Mouse (Mus musculus): ENCODE data around the gene Tmem213. TPM values are rescaled to one million over a fixed set of nuclear protein-coding genes. Genes with fewer than 3 reads are reported as not detected.

Gene Tmem213
- total RNA-seq (2017) = not detected in 2 replicates

GRCm38 (mm10) chr6:38109160-38109795 lies at the start of gene Tmem213:
Gene Tmem213 (plus strand): TSS chr6:38109255.
- ATAC-seq (replicated peaks; ENCODE audit: low read depth, poor library complexity, severe bottlenecking) = no peak

GRCm38 (mm10) chr6:38064621-38065020 lies 44.4 kb upstream of the Tmem213 start:
- no peak for ATAC-seq (replicated peaks; ENCODE audit: low read depth, poor library complexity, severe bottlenecking)

GRCm38 (mm10) chr6:38065122-38065500 lies 43.9 kb upstream of the Tmem213 start:
- ATAC-seq (replicated peaks; ENCODE audit: low read depth, poor library complexity, severe bottlenecking) = 0 out of 2 replicates have a peak, but pooled peaks have one; percentile 26

- peak; percentile 67 for ATAC-seq (replicated peaks; ENCODE audit: low read depth, poor library complexity, severe bottlenecking)
Measured at GRCm38 (mm10) chr6:38065501-38066122, 43.4 kb upstream of the Tmem213 start.

- ATAC-seq (replicated peaks; ENCODE audit: low read depth, poor library complexity, severe bottlenecking) = peak; percentile 86
Measured at GRCm38 (mm10) chr6:38066215-38066614, 42.8 kb upstream of the Tmem213 start.

- ATAC-seq (replicated peaks; ENCODE audit: low read depth, poor library complexity, severe bottlenecking) = no peak
Measured at GRCm38 (mm10) chr6:38071256-38071655, 37.8 kb upstream of the Tmem213 start.

- ATAC-seq (replicated peaks; ENCODE audit: low read depth, poor library complexity, severe bottlenecking) = no peak
Measured at GRCm38 (mm10) chr6:38072137-38072796, 36.8 kb upstream of the Tmem213 start.

- ATAC-seq (replicated peaks; ENCODE audit: low read depth, poor library complexity, severe bottlenecking) = no peak
Measured at GRCm38 (mm10) chr6:38073592-38073991, 35.5 kb upstream of the Tmem213 start.

- no peak for ATAC-seq (replicated peaks; ENCODE audit: low read depth, poor library complexity, severe bottlenecking)
Measured at GRCm38 (mm10) chr6:38080364-38080763, 28.7 kb upstream of the Tmem213 start.

- no peak for ATAC-seq (replicated peaks; ENCODE audit: low read depth, poor library complexity, severe bottlenecking)
Measured at GRCm38 (mm10) chr6:38081727-38082341, 27.2 kb upstream of the Tmem213 start.

- no peak for ATAC-seq (replicated peaks; ENCODE audit: low read depth, poor library complexity, severe bottlenecking)
Measured at GRCm38 (mm10) chr6:38083204-38083603, 25.9 kb upstream of the Tmem213 start.

- ATAC-seq (replicated peaks; ENCODE audit: low read depth, poor library complexity, severe bottlenecking) = no peak
Measured at GRCm38 (mm10) chr6:38087242-38088026, 21.6 kb upstream of the Tmem213 start.

- ATAC-seq (replicated peaks; ENCODE audit: low read depth, poor library complexity, severe bottlenecking) = no peak
Measured at GRCm38 (mm10) chr6:38092539-38092938, 16.5 kb upstream of the Tmem213 start.

GRCm38 (mm10) chr6:38094701-38095100 lies 14.4 kb upstream of the Tmem213 start:
- no peak for ATAC-seq (replicated peaks; ENCODE audit: low read depth, poor library complexity, severe bottlenecking)

GRCm38 (mm10) chr6:38096961-38097370 lies 12.1 kb upstream of the Tmem213 start:
- no peak for ATAC-seq (replicated peaks; ENCODE audit: low read depth, poor library complexity, severe bottlenecking)

- ATAC-seq (replicated peaks; ENCODE audit: low read depth, poor library complexity, severe bottlenecking) = no peak
Measured at GRCm38 (mm10) chr6:38102216-38102795, 6.7 kb upstream of the Tmem213 start.

- no peak; the same call in 1 of the 2 replicates for ATAC-seq (replicated peaks; ENCODE audit: low read depth, poor library complexity, severe bottlenecking)
Measured at GRCm38 (mm10) chr6:38103775-38104174, 5.3 kb upstream of the Tmem213 start.

GRCm38 (mm10) chr6:38105924-38106323 lies 3.1 kb upstream of the Tmem213 start:
- ATAC-seq (replicated peaks; ENCODE audit: low read depth, poor library complexity, severe bottlenecking) = no peak

GRCm38 (mm10) chr6:38108449-38108848 lies 606 bp upstream of the Tmem213 start:
- ATAC-seq (replicated peaks; ENCODE audit: low read depth, poor library complexity, severe bottlenecking) = no peak

GRCm38 (mm10) chr6:38109871-38110270 lies 816 bp downstream of the Tmem213 start:
- ATAC-seq (replicated peaks; ENCODE audit: low read depth, poor library complexity, severe bottlenecking) = no peak

Measured in common myeloid progenitor, adult 5-6 weeks (primary cell).